Mouse (Mus musculus): ENCODE data around the gene Cyb5d1.

GRCm38 (mm10) chr11:69417449-69418384, 22.3 kb upstream of the Cyb5d1 start:
- no peak for TF ChIP-seq CTCF (IDR thresholded peaks at IDR 0.05; ENCODE audit: low read depth, low read length)
- TF ChIP-seq POLR2A (IDR thresholded peaks at IDR 0.05; ENCODE audit: borderline replicate concordance, low read depth, low read length), result no peak; the same call in 1 of the 2 replicates

Data from bone marrow macrophage, adult 2 months (primary cell).